Mouse (Mus musculus) heart, embryonic 13.5 days (tissue): ENCODE data around the gene Fam214a. TPM values are rescaled to one million over a fixed set of nuclear protein-coding genes. Genes with fewer than 3 reads are reported as not detected.

ENCODE experiments used
- ATAC-seq: fragments of 200-750 bp; cut with Nextera tagmentation; 2 replicates; pipeline ENCODE4 v1.8.0; 2017; ENCODE audit warnings: moderate TSS enrichment; ENCODE audit not compliant: insufficient number of reproducible peaks, low FRiP score, low TSS enrichment; ENCODE audit errors: extremely low read depth
- H3K27ac ChIP-seq: fragments of 300-500 bp; sonication (generic); replicated peaks from 2 replicates; pipeline ENCODE4 v1.5.1; 2015; ENCODE audit warnings: moderate library complexity, mild to moderate bottlenecking, inconsistent platforms
- H3K27me3 ChIP-seq: fragments of 300-500 bp; sonication (generic); replicated peaks from 2 replicates; pipeline ENCODE4 v1.6.1; 2015; ENCODE audit warnings: mild to moderate bottlenecking, inconsistent platforms
- H3K36me3 ChIP-seq: fragments of 300-500 bp; sonication (generic); 2 replicates; pipeline ENCODE4 v1.6.1; 2015; ENCODE audit warnings: mild to moderate bottlenecking, inconsistent platforms
- H3K4me1 ChIP-seq: fragments of 300-500 bp; sonication (generic); 2 replicates; pipeline ENCODE4 v1.6.1; 2015; ENCODE audit warnings: inconsistent platforms
- H3K4me2 ChIP-seq: fragments of 300-500 bp; sonication (generic); 2 replicates; pipeline ENCODE4 v1.6.1; 2015; ENCODE audit warnings: inconsistent platforms, mild to moderate bottlenecking, moderate library complexity
- H3K4me3 ChIP-seq: fragments of 300-500 bp; sonication (generic); 2 replicates; pipeline ENCODE4 v1.5.1; 2015; ENCODE audit warnings: moderate library complexity, mild to moderate bottlenecking, inconsistent platforms
- H3K9ac ChIP-seq: fragments of 300-500 bp; sonication (generic); 2 replicates; pipeline ENCODE4 v1.6.1; 2015; ENCODE audit warnings: inconsistent platforms, mild to moderate bottlenecking, moderate library complexity
- H3K9me3 ChIP-seq: fragments of 300-500 bp; sonication (generic); 2 replicates; pipeline ENCODE4 v1.6.1; 2016; ENCODE audit warnings: inconsistent platforms
- whole genome bisulfite sequencing: fragments of 180-500 bp; shearing (Covaris S2); methylation state at CpG from one replicate; pipeline ENCODE4 v1.1.7; 2015; ENCODE audit warnings: mixed read lengths; 5-methylcytosine and 5-hydroxymethylcytosine counted together
- polyA plus RNA-seq: library from polyadenylated mRNA; unstranded; fragments of >200 nt; fragmentation: Nextera tagmentation; extraction: Ambion mirVana; gene quantifications from 2 replicates; pipeline ENCODE4 v1.2.1, GENCODE M21; 2015

The Fam214a gene
- polyA plus RNA-seq, 1 experiment from 2014 or later, result 10.5 TPM

GRCm38 (mm10) chr9:75035944-75036343, 83.3 kb downstream of the Fam214a start:
- Histone ChIP-seq H3K27me3 (no peaks in the 10 kb centered on the region), H3K9me3 (no peaks in the 10 kb centered on the region), H3K4me3 (no peak overlapping the region), H3K4me2 (no peak overlapping the region), H3K27ac (no peak overlapping the region), H3K9ac (no peak overlapping the region), H3K36me3 (peaks cover 13% of the 10 kb centered on the region; the same call in 1 of the 2 replicates), H3K4me1 (peaks cover 26% of the 10 kb centered on the region)
- WGBS, result 70% methylated on average over 4 of the region's 4 CpGs
- ATAC-seq, result no peak

- Histone ChIP-seq H3K27me3 (no peaks in the 10 kb centered on the region), H3K4me1 (peaks cover 34% of the 10 kb centered on the region), H3K27ac (peak within 1 kb of the TSS; percentile 64), H3K4me2 (peak within 1 kb of the TSS; percentile 71), H3K9ac (peak within 1 kb of the TSS; percentile 95), H3K4me3 (peak within 1 kb of the TSS; percentile 69), H3K36me3 (peaks cover 14% of the 10 kb centered on the region), H3K9me3 (no peaks in the 10 kb centered on the region)
- WGBS, result under 1% methylated on average over 64 of the region's 73 CpGs
- ATAC-seq, result peak; percentile 79
These were observed 85.0 kb downstream of the Fam214a start, which contains the start of gene Arpp19 for GRCm38 (mm10) chr9:75037451-75038356. Arpp19 (plus strand) TSS chr9:75037614.

GRCm38 (mm10) chr9:75038357-75038688, 85.6 kb downstream of the Fam214a start:
- Histone ChIP-seq H3K4me1 (peaks cover 34% of the 10 kb centered on the region), H3K9ac (peak overlapping the region; percentile 95), H3K9me3 (no peaks in the 10 kb centered on the region), H3K27me3 (no peaks in the 10 kb centered on the region), H3K36me3 (peaks cover 20% of the 10 kb centered on the region), H3K4me3 (peak overlapping the region; percentile 69), H3K4me2 (peak overlapping the region; percentile 71), H3K27ac (no peak overlapping the region)
- ATAC-seq, result no peak
- 1% methylated on average over 10 of the region's 10 CpGs for WGBS

- H3K4me2 ChIP-seq, result no peak overlapping the region
- H3K27ac ChIP-seq, result no peak overlapping the region
- WGBS, result 85% methylated on average over 2 of the region's 2 CpGs
- H3K9me3 ChIP-seq, result no peaks in the 10 kb centered on the region
- ATAC-seq, result no peak
- H3K27me3 ChIP-seq, result no peaks in the 10 kb centered on the region
- H3K4me1 ChIP-seq, result peaks cover 34% of the 10 kb centered on the region
- no peak overlapping the region for H3K9ac ChIP-seq
- H3K4me3 ChIP-seq, result no peak overlapping the region
- peaks cover 32% of the 10 kb centered on the region for H3K36me3 ChIP-seq
These were observed 87.9 kb downstream of the Fam214a start for GRCm38 (mm10) chr9:75040566-75040965.

- Histone ChIP-seq H3K4me1 (peaks cover 33% of the 10 kb centered on the region), H3K4me3 (no peak overlapping the region), H3K36me3 (peaks cover 42% of the 10 kb centered on the region), H3K27me3 (no peaks in the 10 kb centered on the region), H3K27ac (no peak overlapping the region), H3K9ac (no peak overlapping the region), H3K9me3 (no peaks in the 10 kb centered on the region), H3K4me2 (no peak overlapping the region)
- ATAC-seq, result no peak
- WGBS, result 77% methylated on average over 2 of the region's 2 CpGs
These were observed 89.3 kb downstream of the Fam214a start for GRCm38 (mm10) chr9:75041840-75042525.

GRCm38 (mm10) chr9:75043191-75043590, 90.5 kb downstream of the Fam214a start:
- Histone ChIP-seq H3K4me3 (no peak overlapping the region), H3K27ac (no peak overlapping the region), H3K27me3 (no peaks in the 10 kb centered on the region), H3K4me1 (peaks cover 33% of the 10 kb centered on the region), H3K36me3 (peaks cover 47% of the 10 kb centered on the region), H3K9me3 (no peaks in the 10 kb centered on the region), H3K4me2 (no peak overlapping the region), H3K9ac (no peak overlapping the region)
- no peak for ATAC-seq
- WGBS, result 91% methylated on average over 2 of the region's 2 CpGs

GRCm38 (mm10) chr9:75047079-75047478, 94.4 kb downstream of the Fam214a start:
- Histone ChIP-seq H3K36me3 (peaks cover 37% of the 10 kb centered on the region), H3K4me2 (no peak overlapping the region), H3K9me3 (no peaks in the 10 kb centered on the region), H3K4me1 (peaks cover 20% of the 10 kb centered on the region), H3K4me3 (no peak overlapping the region), H3K27me3 (no peaks in the 10 kb centered on the region), H3K27ac (no peak overlapping the region), H3K9ac (no peak overlapping the region)
- ATAC-seq, result no peak

- whole genome bisulfite sequencing, result 66% methylated on average over 3 of the region's 3 CpGs
- no peak for ATAC-seq
- Histone ChIP-seq H3K9me3 (no peaks in the 10 kb centered on the region), H3K36me3 (peaks cover 26% of the 10 kb centered on the region), H3K9ac (no peak overlapping the region), H3K4me2 (no peak overlapping the region), H3K4me1 (peaks cover 18% of the 10 kb centered on the region), H3K4me3 (no peak overlapping the region), H3K27me3 (no peaks in the 10 kb centered on the region), H3K27ac (no peak overlapping the region)
These were observed 96.4 kb downstream of the Fam214a start for GRCm38 (mm10) chr9:75049100-75049499.

GRCm38 (mm10) chr9:75050003-75050402, 97.3 kb downstream of the Fam214a start:
- no peaks in the 10 kb centered on the region for H3K27me3 ChIP-seq
- H3K36me3 ChIP-seq, result peaks cover 24% of the 10 kb centered on the region
- 26% methylated on average over 3 of the region's 3 CpGs for WGBS
- no peaks in the 10 kb centered on the region for H3K9me3 ChIP-seq
- no peak overlapping the region for H3K9ac ChIP-seq
- H3K4me2 ChIP-seq, result no peak overlapping the region
- ATAC-seq, result no peak
- peaks cover 18% of the 10 kb centered on the region for H3K4me1 ChIP-seq
- no peak overlapping the region for H3K27ac ChIP-seq
- H3K4me3 ChIP-seq, result no peak overlapping the region

GRCm38 (mm10) chr9:75051841-75052240, 99.2 kb downstream of the Fam214a start:
- H3K36me3 ChIP-seq, result peaks cover 24% of the 10 kb centered on the region
- ATAC-seq, result no peak

GRCm38 (mm10) chr9:75055046-75055445, 102.4 kb downstream of the Fam214a start:
- no peak overlapping the region for H3K4me2 ChIP-seq
- H3K4me1 ChIP-seq, result peaks cover 3% of the 10 kb centered on the region; the same call in 1 of the 2 replicates
- H3K27me3 ChIP-seq, result no peaks in the 10 kb centered on the region
- no peak overlapping the region for H3K27ac ChIP-seq
- no peak overlapping the region for H3K4me3 ChIP-seq
- no peak overlapping the region for H3K9ac ChIP-seq
- no peak for ATAC-seq
- H3K9me3 ChIP-seq, result no peaks in the 10 kb centered on the region
- WGBS, result 91% methylated on average over 5 of the region's 5 CpGs
- peaks cover 46% of the 10 kb centered on the region for H3K36me3 ChIP-seq

More at GRCm38 (mm10) chr9:75051841-75052240, 99.2 kb downstream of the Fam214a start:
- Histone ChIP-seq H3K9me3 (no peaks in the 10 kb centered on the region), H3K4me2 (no peak overlapping the region), H3K9ac (no peak overlapping the region), H3K4me1 (peaks cover 18% of the 10 kb centered on the region), H3K27me3 (no peaks in the 10 kb centered on the region), H3K4me3 (no peak overlapping the region), H3K27ac (no peak overlapping the region)
- 69% methylated on average over 4 of the region's 4 CpGs for WGBS
